Mouse (Mus musculus): Measurements from ENCODE around the gene Kazn. TPM values are rescaled to one million over a fixed set of nuclear protein-coding genes. Genes with fewer than 3 reads are reported as not detected.

The Kazn gene
- polyA plus RNA-seq, 1 experiment = 43.2 TPM

DNA sequence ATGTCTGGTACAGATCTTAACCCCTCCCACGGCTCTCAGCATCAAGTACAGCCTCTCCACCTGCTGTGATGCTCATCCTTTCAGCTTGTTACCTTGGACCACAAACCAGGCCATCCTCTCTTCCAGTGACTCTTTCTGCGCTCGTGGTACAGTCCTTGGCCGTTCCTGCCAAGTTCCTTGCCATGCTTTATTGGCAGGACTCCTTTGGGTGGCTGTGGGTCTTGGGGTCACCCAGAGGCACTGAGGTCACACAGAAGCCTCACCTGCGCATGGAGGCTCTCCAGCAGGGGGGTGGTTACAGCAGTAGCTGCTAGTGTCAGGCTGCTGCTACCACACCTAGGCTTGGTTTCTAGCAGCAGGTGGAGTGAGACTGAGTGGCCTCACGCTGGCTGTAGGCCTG is 149.2 kb downstream of the Kazn start:
- H3K4me1 ChIP-seq (ENCODE audit: control insufficient read depth, insufficient read depth, low read length) = no peaks in the 10 kb centered on the region
- WGBS = 81% methylated on average over 6 of the region's 6 CpGs
- TF ChIP-seq POLR2A (IDR thresholded peaks at IDR 0.05; ENCODE audit: borderline replicate concordance, extremely low read depth, low read depth, low read length) = no peak
- TF ChIP-seq CTCF (IDR thresholded peaks at IDR 0.05; ENCODE audit: insufficient read depth, low read length) = no peak
- DNase-seq = no peak
- H3K4me3 ChIP-seq (replicated peaks; ENCODE audit: extremely low read depth, low read depth, low read length) = no peak overlapping the region

DNA sequence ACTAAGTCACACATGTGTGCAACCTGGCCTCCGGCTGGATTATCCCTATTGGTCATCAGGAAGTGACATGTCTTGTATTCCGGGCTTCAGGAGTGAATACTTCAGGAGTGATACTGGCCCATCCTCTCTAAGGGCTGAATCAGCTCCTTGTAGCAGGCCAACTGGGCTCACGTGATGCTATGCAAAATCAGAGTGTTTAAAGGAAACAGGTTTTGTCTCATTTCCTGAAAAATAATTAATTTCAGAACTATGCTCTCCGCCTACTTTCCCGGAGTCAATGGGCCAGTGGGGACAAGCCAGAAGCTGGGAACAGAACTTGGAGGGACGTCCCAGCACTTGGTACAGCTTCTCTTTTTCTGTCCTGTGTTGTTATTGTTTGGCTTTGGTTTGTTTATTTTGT is 150.4 kb downstream of the Kazn start:
- no peak for DNase-seq
- no peaks in the 10 kb centered on the region for H3K4me1 ChIP-seq (ENCODE audit: control insufficient read depth, insufficient read depth, low read length)
- TF ChIP-seq POLR2A (IDR thresholded peaks at IDR 0.05; ENCODE audit: borderline replicate concordance, extremely low read depth, low read depth, low read length) (no peak), CTCF (IDR thresholded peaks at IDR 0.05; ENCODE audit: insufficient read depth, low read length) (no peak)
- 55% methylated on average over 6 of the region's 6 CpGs for WGBS
- no peak overlapping the region for H3K4me3 ChIP-seq (replicated peaks; ENCODE audit: extremely low read depth, low read depth, low read length)

DNA sequence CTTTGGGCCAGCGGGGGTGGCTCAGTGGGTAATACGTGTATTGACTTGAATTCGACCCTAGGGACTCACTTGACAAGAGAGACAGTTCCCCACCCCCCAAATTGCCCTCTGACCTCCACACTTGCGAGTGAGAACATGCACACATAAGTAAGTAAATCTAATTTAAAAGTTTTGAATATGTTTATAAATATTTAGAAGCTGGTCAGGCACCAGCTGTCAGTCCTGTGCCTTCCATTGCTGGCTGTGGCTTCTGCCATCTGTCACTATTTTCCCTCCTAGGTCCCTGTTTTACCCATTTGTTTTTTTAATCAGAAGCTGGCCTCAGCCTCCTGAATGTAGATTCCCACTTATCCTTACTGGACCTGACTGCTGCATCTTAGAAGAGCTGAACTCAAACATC is 150.8 kb downstream of the Kazn start:
- TF ChIP-seq CTCF (IDR thresholded peaks at IDR 0.05; ENCODE audit: insufficient read depth, low read length) (no peak), POLR2A (IDR thresholded peaks at IDR 0.05; ENCODE audit: borderline replicate concordance, extremely low read depth, low read depth, low read length) (no peak)
- 71% methylated on average over 4 of the region's 4 CpGs for WGBS
- Histone ChIP-seq H3K4me3 (replicated peaks; ENCODE audit: extremely low read depth, low read depth, low read length) (no peak overlapping the region), H3K4me1 (ENCODE audit: control insufficient read depth, insufficient read depth, low read length) (no peaks in the 10 kb centered on the region)
- no peak for DNase-seq

DNA sequence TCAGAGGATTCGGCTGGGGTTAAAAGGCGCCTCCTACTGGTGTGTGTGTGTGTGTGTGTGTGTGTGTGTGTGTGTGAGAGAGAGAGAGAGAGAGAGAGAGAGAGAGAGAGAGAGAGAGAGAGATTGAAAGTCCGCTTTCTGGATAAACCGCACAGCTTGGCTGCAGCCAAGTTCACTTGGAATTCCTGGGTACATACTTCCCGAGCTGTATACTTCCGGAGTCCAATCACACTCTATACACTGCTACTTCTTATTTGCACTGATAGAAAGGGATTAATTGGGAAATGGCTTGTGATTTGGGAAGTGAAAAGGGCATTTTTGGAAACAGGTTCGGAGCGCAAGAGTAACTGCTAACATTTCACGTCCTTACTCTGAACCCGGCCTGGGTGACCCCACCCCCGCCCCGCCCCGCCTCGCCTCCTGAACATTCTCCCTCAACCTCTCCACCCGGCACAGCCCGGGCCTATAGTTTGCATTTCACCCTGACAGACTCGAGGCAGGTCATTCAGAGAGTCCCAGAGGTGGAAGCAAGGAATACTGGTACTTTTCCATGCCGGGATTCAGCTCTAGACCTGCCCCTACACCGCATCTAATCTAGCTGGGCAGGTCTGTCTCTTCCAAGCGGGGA is 154.2 kb downstream of the Kazn start:
- DNase-seq = no peak
- 17% methylated on average over 20 of the region's 20 CpGs for WGBS
- Histone ChIP-seq H3K4me3 (replicated peaks; ENCODE audit: extremely low read depth, low read depth, low read length) (peak overlapping the region; percentile 62), H3K4me1 (ENCODE audit: control insufficient read depth, insufficient read depth, low read length) (peaks cover 5% of the 10 kb centered on the region; the same call in 1 of the 2 replicates)
- TF ChIP-seq CTCF (IDR thresholded peaks at IDR 0.05; ENCODE audit: insufficient read depth, low read length) = no peak
- TF ChIP-seq POLR2A (IDR thresholded peaks at IDR 0.05; ENCODE audit: borderline replicate concordance, extremely low read depth, low read depth, low read length) = no peak

DNA sequence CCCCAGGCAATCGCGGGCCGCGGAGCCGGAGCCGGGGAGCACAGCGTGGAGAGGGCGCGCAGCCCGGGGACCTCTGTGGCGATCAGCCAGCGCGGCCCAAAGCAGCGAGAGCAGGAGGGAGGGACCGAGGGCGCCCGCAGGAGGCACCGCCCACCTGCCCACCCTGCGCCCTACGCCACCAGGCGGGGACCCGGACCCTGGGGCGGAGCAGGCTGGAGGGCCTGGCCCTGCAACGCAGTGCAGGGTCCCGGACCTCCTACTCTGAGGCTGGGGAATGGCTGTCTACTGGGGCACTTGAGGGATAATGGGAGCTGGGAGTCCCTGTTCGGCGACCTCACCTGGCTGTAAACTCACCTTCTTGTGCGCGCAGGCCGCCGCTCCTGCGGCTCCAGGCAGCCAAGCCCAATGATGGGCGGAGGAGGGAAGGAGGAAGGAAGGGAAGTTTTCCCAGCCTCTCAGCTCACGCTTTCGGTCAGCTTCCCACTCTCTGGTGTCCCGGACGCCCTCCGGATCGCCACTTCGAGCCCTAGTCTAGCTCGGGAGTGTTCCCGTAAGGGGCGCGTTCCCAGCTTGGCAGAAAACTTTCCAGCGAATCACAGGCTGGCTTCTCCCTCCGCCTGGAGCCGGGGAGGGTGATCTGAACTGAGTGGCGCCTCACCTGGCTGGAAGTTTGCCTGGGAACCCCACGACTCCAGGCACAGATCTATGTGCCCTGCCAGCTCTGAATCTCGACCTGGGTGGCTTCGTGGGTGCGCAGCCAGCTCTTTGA is 154.9 kb downstream of the Kazn start, which contains the start of gene Tmem51:
TSS of gene Tmem51 (minus strand) at position 174 of the 769 bp plus-strand sequence.
- Histone ChIP-seq H3K4me3 (replicated peaks; ENCODE audit: extremely low read depth, low read depth, low read length) (peak within 1 kb of the TSS; percentile 62), H3K4me1 (ENCODE audit: control insufficient read depth, insufficient read depth, low read length) (peaks cover 5% of the 10 kb centered on the region; the same call in 1 of the 2 replicates)
- TF ChIP-seq CTCF (IDR thresholded peaks at IDR 0.05; ENCODE audit: insufficient read depth, low read length) (no peak), POLR2A (IDR thresholded peaks at IDR 0.05; ENCODE audit: borderline replicate concordance, extremely low read depth, low read depth, low read length) (peak; percentile 53; the same call in 1 of the 2 replicates)
- under 1% methylated on average over 52 of the region's 52 CpGs for WGBS
- peak; percentile 75 for DNase-seq

DNA sequence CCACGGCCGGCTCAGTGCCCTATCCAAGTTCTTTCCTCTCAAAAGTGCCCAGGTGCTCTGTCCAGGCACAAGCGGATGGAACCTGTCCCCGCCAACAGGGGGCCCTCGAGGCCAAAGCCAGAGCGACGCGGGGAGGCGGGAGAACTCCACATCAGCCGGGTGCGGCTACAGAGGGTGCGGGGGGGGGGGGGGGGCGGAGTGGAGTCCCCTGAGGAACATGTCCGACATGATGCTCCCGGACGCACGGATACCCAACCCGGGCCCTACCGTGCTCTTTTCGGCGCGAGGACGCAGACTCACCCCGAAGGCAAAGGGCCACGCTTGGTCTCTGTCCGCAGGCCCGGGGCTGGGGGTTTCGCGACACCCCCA is 155.5 kb downstream of the Kazn start:
- TF ChIP-seq CTCF (IDR thresholded peaks at IDR 0.05; ENCODE audit: insufficient read depth, low read length) (peak; percentile 60), POLR2A (IDR thresholded peaks at IDR 0.05; ENCODE audit: borderline replicate concordance, extremely low read depth, low read depth, low read length) (no peak)
- Histone ChIP-seq H3K4me3 (replicated peaks; ENCODE audit: extremely low read depth, low read depth, low read length) (peak overlapping the region; percentile 62), H3K4me1 (ENCODE audit: control insufficient read depth, insufficient read depth, low read length) (peaks cover 5% of the 10 kb centered on the region; the same call in 1 of the 2 replicates)
- DNase-seq = peak; percentile 77
- 2% methylated on average over 29 of the region's 29 CpGs for WGBS

DNA sequence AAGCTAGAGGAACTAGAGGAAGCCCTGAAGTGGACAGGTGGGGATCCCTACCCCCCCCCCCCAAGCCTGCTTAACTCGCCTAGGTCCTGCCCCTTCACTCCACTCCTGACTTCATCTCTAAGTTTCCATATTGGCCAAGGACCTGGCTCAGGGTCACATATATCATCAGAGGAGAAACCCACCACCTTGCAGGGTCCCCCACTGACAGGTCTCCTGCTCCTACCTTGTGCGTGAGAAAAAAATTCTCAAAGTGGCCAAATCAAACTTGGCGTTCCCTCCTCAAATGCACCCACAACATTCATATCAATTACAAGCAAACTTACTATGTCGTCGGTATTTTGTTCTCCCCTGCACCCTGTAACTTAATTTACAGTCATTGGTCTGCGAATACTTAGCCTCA is 156.0 kb downstream of the Kazn start:
- 39% methylated on average over 6 of the region's 6 CpGs for WGBS
- DNase-seq = no peak
- Histone ChIP-seq H3K4me1 (ENCODE audit: control insufficient read depth, insufficient read depth, low read length) (peaks cover 5% of the 10 kb centered on the region; the same call in 1 of the 2 replicates), H3K4me3 (replicated peaks; ENCODE audit: extremely low read depth, low read depth, low read length) (no peak overlapping the region)
- TF ChIP-seq POLR2A (IDR thresholded peaks at IDR 0.05; ENCODE audit: borderline replicate concordance, extremely low read depth, low read depth, low read length) (no peak), CTCF (IDR thresholded peaks at IDR 0.05; ENCODE audit: insufficient read depth, low read length) (no peak)

DNA sequence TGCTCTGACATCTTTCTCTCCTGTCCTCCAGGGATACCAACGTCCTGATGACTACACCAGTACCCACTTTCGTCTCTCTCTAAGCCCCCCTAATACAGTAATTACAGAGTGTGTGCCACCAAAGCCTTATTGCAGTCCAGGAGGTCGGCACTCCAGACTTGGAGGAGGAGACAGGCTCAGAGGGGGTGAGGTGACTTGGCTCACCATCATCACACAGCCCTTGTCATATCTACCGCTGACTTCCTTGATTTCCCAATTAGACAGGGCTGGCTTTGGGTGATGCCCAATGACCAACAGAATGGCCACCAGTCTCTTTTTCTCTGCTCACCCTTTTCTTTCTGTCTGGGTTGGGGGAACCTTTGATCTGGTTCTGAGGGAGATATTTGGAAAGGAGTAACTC is 156.5 kb downstream of the Kazn start:
- WGBS = 66% methylated on average over 4 of the region's 4 CpGs
- TF ChIP-seq CTCF (IDR thresholded peaks at IDR 0.05; ENCODE audit: insufficient read depth, low read length) (no peak), POLR2A (IDR thresholded peaks at IDR 0.05; ENCODE audit: borderline replicate concordance, extremely low read depth, low read depth, low read length) (no peak)
- peaks cover 8% of the 10 kb centered on the region; the same call in 1 of the 2 replicates for H3K4me1 ChIP-seq (ENCODE audit: control insufficient read depth, insufficient read depth, low read length)
- no peak for DNase-seq
- no peak overlapping the region for H3K4me3 ChIP-seq (replicated peaks; ENCODE audit: extremely low read depth, low read depth, low read length)

DNA sequence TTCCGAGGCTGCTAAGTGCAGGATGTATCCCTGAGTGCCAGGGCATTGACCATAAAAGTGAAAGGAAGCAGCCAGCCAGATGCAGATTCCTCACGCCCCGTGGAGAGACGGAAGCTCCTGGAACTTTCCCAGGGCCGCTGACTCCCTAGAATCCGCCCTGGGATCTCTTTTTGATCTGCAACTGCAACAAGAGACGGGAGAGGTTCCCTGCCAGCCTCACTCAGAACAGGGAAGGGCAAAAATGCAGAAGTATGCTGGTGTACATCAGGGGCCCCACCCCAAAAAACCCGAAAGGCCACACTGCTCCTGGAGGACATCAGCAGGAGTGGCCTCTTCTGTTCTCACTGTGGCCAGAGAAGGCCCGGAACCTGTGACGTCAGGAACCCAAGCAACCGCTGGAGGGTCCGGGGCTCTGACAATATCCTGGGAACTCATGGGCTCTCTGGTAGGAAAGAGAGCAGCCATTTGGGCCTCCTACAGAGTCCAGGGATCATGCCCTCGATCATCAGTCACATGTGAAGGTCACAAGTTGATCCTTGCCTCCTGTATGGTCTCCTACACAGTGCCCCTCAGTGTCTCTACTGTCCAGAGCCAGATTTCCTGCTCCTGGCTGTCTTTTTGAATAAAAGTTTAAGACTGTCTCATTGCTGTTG is 157.4 kb downstream of the Kazn start:
- 25% methylated on average over 13 of the region's 13 CpGs for WGBS
- Histone ChIP-seq H3K4me3 (replicated peaks; ENCODE audit: extremely low read depth, low read depth, low read length) (no peak overlapping the region), H3K4me1 (ENCODE audit: control insufficient read depth, insufficient read depth, low read length) (peaks cover 11% of the 10 kb centered on the region)
- no peak for DNase-seq
- no peak for TF ChIP-seq CTCF (IDR thresholded peaks at IDR 0.05; ENCODE audit: insufficient read depth, low read length)
- no peak for TF ChIP-seq POLR2A (IDR thresholded peaks at IDR 0.05; ENCODE audit: borderline replicate concordance, extremely low read depth, low read depth, low read length)
